Mouse (Mus musculus): ENCODE data around the gene Sh3bgrl2.

GRCm38 (mm10) chr9:83537510-83537909 lies 10.6 kb upstream of the Sh3bgrl2 start:
- no peak for TF ChIP-seq CTCF (IDR thresholded peaks at IDR 0.05; ENCODE audit: control insufficient read depth, insufficient read depth, insufficient replicate concordance, low read depth, low read length)
- TF ChIP-seq POLR2A (IDR thresholded peaks at IDR 0.05; ENCODE audit: control insufficient read depth, low read depth, low read length): no peak

Data from testis, adult 2 months (tissue).